Mouse (Mus musculus): ENCODE results near the gene Fbxo3.

DNA sequence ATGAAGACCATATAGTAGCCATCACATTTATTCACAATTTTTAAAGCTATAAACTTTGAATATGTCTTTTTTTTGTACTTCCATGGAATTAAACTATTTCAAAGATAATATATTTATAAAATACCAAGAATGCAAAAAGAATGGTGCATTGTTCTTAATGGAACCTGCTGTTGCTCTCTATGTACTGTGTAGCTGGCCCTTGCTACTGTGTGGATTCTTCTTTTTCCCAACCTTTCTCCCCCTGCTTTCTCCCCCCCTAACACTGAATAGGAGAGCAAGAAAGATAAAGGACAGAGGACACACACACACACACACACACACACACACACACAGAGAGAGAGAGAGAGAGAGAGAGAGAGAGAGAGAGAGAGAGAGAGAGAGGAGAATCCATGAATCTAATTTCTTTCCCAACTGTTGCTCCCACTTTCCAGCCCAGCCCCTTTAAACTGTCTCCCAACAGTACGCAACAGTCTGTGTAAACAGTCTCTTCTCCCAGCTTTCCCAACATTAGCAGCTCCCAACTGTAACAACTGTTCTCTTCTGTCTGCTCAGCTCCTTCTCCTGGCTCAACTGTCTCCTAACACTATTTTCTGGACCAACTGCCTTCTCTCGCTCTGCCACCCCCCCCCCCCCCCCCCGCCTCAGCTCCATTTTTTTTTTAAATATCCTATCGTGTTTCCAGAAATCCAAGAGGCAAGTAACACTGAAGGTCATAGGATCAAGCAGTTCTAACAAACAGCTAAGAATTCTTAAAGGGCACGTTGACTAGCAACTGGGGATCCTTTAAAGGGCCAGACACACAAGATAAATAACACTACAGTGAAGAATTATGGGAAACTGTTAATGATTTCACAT lies 16.3 kb downstream of the Fbxo3 start:
- TF ChIP-seq CTCF (IDR thresholded peaks at IDR 0.05; ENCODE audit: low read depth, low read length) (no peak), POLR2A (IDR thresholded peaks at IDR 0.05; ENCODE audit: extremely low read depth, insufficient read depth, low read length) (no peak)

All from liver, adult 2 months (tissue).